Mouse (Mus musculus) naive thymus-derived CD4-positive, alpha-beta T cell, adult 2 months (primary cell): ENCODE data around the gene Tas2r144.

Source experiments
- DNase-seq: peaks from one replicate; pipeline ENCODE4 v3.0.0-alpha.2; 2011; ENCODE audit warnings: low read depth

The Tas2r144 gene

GRCm38 (mm10) chr6:42215028-42215427 is at the start of gene Tas2r144:
Gene Tas2r144 (plus strand): TSS chr6:42215328.
- no peak for DNase-seq

- DNase-seq = no peak
Measured at GRCm38 (mm10) chr6:42182462-42182861, 32.7 kb upstream of the Tas2r144 start.

GRCm38 (mm10) chr6:42186230-42186629 is 28.9 kb upstream of the Tas2r144 start:
- DNase-seq = no peak

- peak; percentile 33 for DNase-seq
Measured at GRCm38 (mm10) chr6:42197710-42198109, 17.4 kb upstream of the Tas2r144 start.

- no peak for DNase-seq
Measured at GRCm38 (mm10) chr6:42199498-42199897, 15.6 kb upstream of the Tas2r144 start.

- DNase-seq = no peak
Measured at GRCm38 (mm10) chr6:42222286-42222685, 7.2 kb downstream of the Tas2r144 start.

- DNase-seq = no peak
Measured at GRCm38 (mm10) chr6:42225046-42225445, 9.9 kb downstream of the Tas2r144 start.

GRCm38 (mm10) chr6:42227240-42228101 is 12.3 kb downstream of the Tas2r144 start:
- DNase-seq = peak; percentile 89

- no peak for DNase-seq
Measured at GRCm38 (mm10) chr6:42229610-42230009, 14.5 kb downstream of the Tas2r144 start.

- no peak for DNase-seq
Measured at GRCm38 (mm10) chr6:42231191-42231590, 16.1 kb downstream of the Tas2r144 start.

GRCm38 (mm10) chr6:42237276-42237805 is 22.2 kb downstream of the Tas2r144 start:
- DNase-seq = no peak

GRCm38 (mm10) chr6:42241311-42242045 is 26.4 kb downstream of the Tas2r144 start:
- no peak for DNase-seq

GRCm38 (mm10) chr6:42245711-42246353 is 30.7 kb downstream of the Tas2r144 start, which contains the start of gene Gstk1:
Gene Gstk1 (plus strand): TSS chr6:42245935.
- peak; percentile 92 for DNase-seq

- no peak for DNase-seq
Measured at GRCm38 (mm10) chr6:42247173-42247572, 32.0 kb downstream of the Tas2r144 start.

- DNase-seq = no peak
Measured at GRCm38 (mm10) chr6:42247981-42248380, 32.9 kb downstream of the Tas2r144 start.

GRCm38 (mm10) chr6:42251791-42252190 is 36.7 kb downstream of the Tas2r144 start:
- DNase-seq = no peak

- no peak for DNase-seq
Measured at GRCm38 (mm10) chr6:42253103-42253502, 38.0 kb downstream of the Tas2r144 start.

GRCm38 (mm10) chr6:42257303-42257863 is 42.3 kb downstream of the Tas2r144 start:
- DNase-seq = peak; percentile 81

- no peak for DNase-seq
Measured at GRCm38 (mm10) chr6:42260430-42260829, 45.3 kb downstream of the Tas2r144 start.

- DNase-seq = no peak
Measured at GRCm38 (mm10) chr6:42261524-42262170, 46.5 kb downstream of the Tas2r144 start, which contains the start of gene Tmem139. Gene Tmem139 (plus strand): TSS chr6:42261970.

- peak; percentile 98 for DNase-seq
Measured at GRCm38 (mm10) chr6:42264626-42265312, 49.6 kb downstream of the Tas2r144 start, which contains the start of gene Casp2. Gene Casp2 (plus strand): TSS chr6:42264985.
